Mouse (Mus musculus) heart, adult 2 months (tissue): ENCODE measurements around the gene Acp2. TPM values are rescaled to one million over a fixed set of nuclear protein-coding genes. Genes with fewer than 3 reads are reported as not detected.

Source experiments
- DNase-seq, 2 experiments: peaks; one replicate each; pipeline ENCODE4 v3.0.0; 2021
- H3K27ac ChIP-seq: fragments of 200-600 bp; 2 replicates; pipeline ENCODE4 v1.8.1; 2022
- H3K27me3 ChIP-seq: fragments of 200-500 bp; 2 replicates; pipeline ENCODE4 v1.6.1; 2012; ENCODE audit warnings: mild to moderate bottlenecking, low read length, inconsistent platforms, mixed read lengths; ENCODE audit not compliant: control insufficient read depth, insufficient read depth
- H3K36me3 ChIP-seq: fragments of 200-500 bp; 2 replicates; pipeline ENCODE4 v1.6.1; 2012; ENCODE audit warnings: low read length, inconsistent platforms; ENCODE audit not compliant: control insufficient read depth, insufficient read depth
- H3K4me1 ChIP-seq: fragments of 200-500 bp; 2 replicates; pipeline ENCODE4 v1.6.1; 2011; ENCODE audit warnings: low read length; ENCODE audit not compliant: control insufficient read depth, insufficient read depth
- H3K4me3 ChIP-seq: fragments of 200-600 bp; 2 replicates; pipeline ENCODE4 v1.8.1; 2022
- H3K79me2 ChIP-seq: fragments of 200-500 bp; replicated peaks from 2 replicates; pipeline ENCODE4 v1.6.1; 2012; ENCODE audit warnings: mild to moderate bottlenecking, inconsistent platforms, low read length, moderate library complexity, mixed read lengths; ENCODE audit not compliant: control insufficient read depth, insufficient read depth
- H3K9ac ChIP-seq: fragments of 200-500 bp; 2 replicates; pipeline ENCODE4 v1.6.1; 2012; ENCODE audit warnings: low read depth, mild to moderate bottlenecking, control low read depth, inconsistent platforms, low read length, mixed read lengths
- CTCF ChIP-seq: fragments of 200-600 bp; IDR thresholded peaks from 2 replicates; pipeline ENCODE4 v1.8.1; 2022; ENCODE audit warnings: antibody characterized with exemption, mild to moderate bottlenecking, moderate library complexity
- EP300 ChIP-seq: fragments of 200-500 bp; IDR thresholded peaks from 2 replicates; pipeline ENCODE4 v1.6.1; 2011; ENCODE audit warnings: low read depth, low read length, control low read depth; ENCODE audit not compliant: insufficient read depth
- POLR2A ChIP-seq: fragments of 200-500 bp; IDR thresholded peaks from 2 replicates; pipeline ENCODE4 v1.6.1; 2011; ENCODE audit warnings: mild to moderate bottlenecking, low read depth, low read length, control low read depth; ENCODE audit not compliant: insufficient read depth
- WGBS: fragments of 180-500 bp; shearing (Covaris S2); methylation state at CpG from one replicate; pipeline ENCODE4 v1.1.7; 2018; 5-methylcytosine and 5-hydroxymethylcytosine counted together
- intact Hi-C: fragments of 180-260 bp; cut with DNase I; formaldehyde crosslinking; loops from one replicate; pipeline ENCODE4 v1.15.1; 2025
- polyA plus RNA-seq: library from polyadenylated mRNA; depleted of rRNA; stranded (reverse); fragments of >200 nt; gene quantifications from 2 replicates; pipeline ENCODE4 v1.2.3, GENCODE M21; 2012
- total RNA-seq, 2 experiments: library from RNA; stranded (reverse); gene quantifications; 2 replicates each; pipeline ENCODE4 v1.2.3; 2021

The Acp2 gene
- total and polyA plus RNA-seq, 3 experiments = 15.0 to 19.9 (median 17.3) TPM

DNA sequence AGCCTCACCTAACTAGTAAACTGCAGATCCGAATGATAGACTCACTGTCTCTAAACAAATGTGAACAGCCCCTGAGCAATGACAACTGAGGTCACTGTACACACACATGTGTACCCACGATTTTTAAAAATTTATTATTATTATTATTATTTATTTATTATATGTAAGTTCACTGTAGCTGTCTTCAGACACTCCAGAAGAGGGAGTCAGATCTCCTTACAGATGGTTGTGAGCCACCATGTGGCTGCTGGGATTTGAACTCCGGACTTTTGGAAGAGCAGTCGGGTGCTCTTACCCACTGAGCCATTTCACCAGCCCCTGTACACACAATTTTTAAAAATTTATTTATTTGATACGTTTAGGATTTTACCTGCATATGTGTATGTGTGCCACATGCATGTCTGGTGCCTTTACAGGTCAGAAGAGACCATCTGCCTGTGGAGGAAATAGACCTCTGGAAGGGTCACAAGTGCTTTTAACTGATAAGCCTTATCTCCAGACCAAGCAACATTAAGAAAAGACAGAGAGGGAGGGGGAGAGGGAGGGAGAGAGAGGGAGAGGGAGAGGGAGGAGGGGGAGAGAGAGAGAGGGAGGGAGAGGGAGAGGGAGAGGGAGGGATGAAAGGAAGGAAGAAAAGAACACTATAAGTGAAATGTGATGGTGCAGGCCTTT, 42.0 kb downstream of the Acp2 start:
- no peaks in the 10 kb centered on the region for H3K36me3 ChIP-seq
- TF ChIP-seq EP300 (no peak), CTCF (no peak), POLR2A (no peak)
- H3K27me3 ChIP-seq = no peaks in the 10 kb centered on the region
- H3K27ac ChIP-seq = no peak overlapping the region
- no peak for DNase-seq
- H3K9ac ChIP-seq = no peak overlapping the region
- no peaks in the 10 kb centered on the region for H3K79me2 ChIP-seq
- WGBS = 73% methylated on average over 5 of the region's 5 CpGs
- no peaks in the 10 kb centered on the region for H3K4me1 ChIP-seq
- intact Hi-C loops = no loop called here
- H3K4me3 ChIP-seq = no peak overlapping the region

DNA sequence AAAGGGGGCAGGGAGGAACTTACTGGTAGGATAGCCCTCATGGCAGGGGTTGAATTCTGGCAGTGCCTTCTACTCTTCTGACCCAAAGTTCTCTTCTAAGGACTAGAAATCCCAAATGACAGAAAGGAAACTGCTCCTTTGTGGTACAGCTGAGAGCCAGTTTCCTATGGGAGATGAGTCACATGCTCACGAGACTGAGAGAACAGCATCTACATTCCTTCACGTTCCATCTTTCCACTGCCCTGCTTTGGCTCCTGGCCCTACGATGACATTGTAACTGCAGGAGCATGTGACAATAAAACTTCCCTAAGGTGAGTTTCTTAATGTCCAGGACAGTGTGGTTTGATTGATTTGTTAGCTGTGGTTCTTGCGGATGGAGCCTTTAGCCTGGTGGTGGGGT, 45.7 kb downstream of the Acp2 start:
- Histone ChIP-seq H3K79me2 (no peaks in the 10 kb centered on the region), H3K27ac (no peak overlapping the region), H3K4me3 (no peak overlapping the region), H3K4me1 (peaks cover 2% of the 10 kb centered on the region), H3K27me3 (no peaks in the 10 kb centered on the region), H3K9ac (no peak overlapping the region), H3K36me3 (no peaks in the 10 kb centered on the region)
- 50% methylated on average over 4 of the region's 4 CpGs for WGBS
- TF ChIP-seq EP300 (no peak), POLR2A (no peak), CTCF (no peak)
- no peak for DNase-seq
- intact Hi-C loops = no loop called here

DNA sequence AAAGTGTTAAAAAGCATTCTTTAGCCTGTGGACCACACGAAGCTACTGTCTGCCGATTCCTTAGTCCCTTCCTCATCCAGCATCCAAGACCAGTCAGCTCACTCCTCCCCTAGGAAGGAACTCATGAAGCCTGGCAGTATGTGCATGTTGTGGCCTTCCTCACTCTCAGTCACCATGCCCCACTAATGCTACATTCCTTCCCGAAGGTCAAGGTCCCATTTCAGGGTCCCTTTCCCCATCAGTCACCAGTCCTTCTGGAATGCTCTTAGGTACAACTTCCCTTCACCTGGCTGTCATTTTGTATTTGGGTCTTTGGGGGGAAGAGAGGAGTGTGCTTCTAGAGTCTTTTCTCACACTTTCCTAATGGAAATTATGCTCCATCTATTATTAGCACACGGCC, 49.3 kb downstream of the Acp2 start:
- intact Hi-C loops = no loop called here
- H3K4me1 ChIP-seq = peaks cover 2% of the 10 kb centered on the region
- H3K27me3 ChIP-seq = peaks cover 2% of the 10 kb centered on the region; the same call in 1 of the 2 replicates
- no peak overlapping the region for H3K4me3 ChIP-seq
- no peaks in the 10 kb centered on the region; the same call in 1 of the 2 replicates for H3K79me2 ChIP-seq
- 50% methylated on average over 4 of the region's 4 CpGs for WGBS
- no peaks in the 10 kb centered on the region for H3K36me3 ChIP-seq
- TF ChIP-seq CTCF (no peak), POLR2A (no peak), EP300 (no peak)
- H3K9ac ChIP-seq = no peak overlapping the region
- DNase-seq = no peak
- peak overlapping the region; percentile 15 for H3K27ac ChIP-seq

DNA sequence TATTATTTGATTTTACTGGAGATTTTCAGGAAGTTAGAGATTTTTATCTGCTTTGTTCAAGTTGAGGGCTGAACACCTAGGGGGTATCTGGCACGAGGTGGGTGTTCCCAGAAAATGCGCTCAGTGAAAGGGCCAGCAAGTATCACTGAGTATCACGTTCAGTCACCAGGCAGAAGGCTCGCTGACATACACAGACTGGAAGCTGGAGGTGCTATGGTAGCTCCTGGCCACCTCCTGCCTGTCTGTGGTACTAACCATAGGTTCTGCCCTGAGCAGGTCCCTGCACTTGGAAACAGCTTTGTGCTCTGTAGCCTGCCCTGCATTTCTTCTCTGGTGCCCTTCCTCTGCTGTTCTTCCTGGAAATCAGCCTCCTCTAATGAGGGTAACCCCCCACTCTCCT, 49.8 kb downstream of the Acp2 start:
- no peaks in the 10 kb centered on the region for H3K36me3 ChIP-seq
- TF ChIP-seq CTCF (no peak), EP300 (no peak), POLR2A (no peak)
- no peaks in the 10 kb centered on the region; the same call in 1 of the 2 replicates for H3K79me2 ChIP-seq
- H3K9ac ChIP-seq = no peak overlapping the region
- H3K4me1 ChIP-seq = peaks cover 2% of the 10 kb centered on the region
- H3K27me3 ChIP-seq = peaks cover 2% of the 10 kb centered on the region; the same call in 1 of the 2 replicates
- peak overlapping the region; percentile 15 for H3K27ac ChIP-seq
- DNase-seq = no peak
- intact Hi-C loops = no loop called here
- 48% methylated on average over 4 of the region's 4 CpGs for WGBS
- no peak overlapping the region for H3K4me3 ChIP-seq

DNA sequence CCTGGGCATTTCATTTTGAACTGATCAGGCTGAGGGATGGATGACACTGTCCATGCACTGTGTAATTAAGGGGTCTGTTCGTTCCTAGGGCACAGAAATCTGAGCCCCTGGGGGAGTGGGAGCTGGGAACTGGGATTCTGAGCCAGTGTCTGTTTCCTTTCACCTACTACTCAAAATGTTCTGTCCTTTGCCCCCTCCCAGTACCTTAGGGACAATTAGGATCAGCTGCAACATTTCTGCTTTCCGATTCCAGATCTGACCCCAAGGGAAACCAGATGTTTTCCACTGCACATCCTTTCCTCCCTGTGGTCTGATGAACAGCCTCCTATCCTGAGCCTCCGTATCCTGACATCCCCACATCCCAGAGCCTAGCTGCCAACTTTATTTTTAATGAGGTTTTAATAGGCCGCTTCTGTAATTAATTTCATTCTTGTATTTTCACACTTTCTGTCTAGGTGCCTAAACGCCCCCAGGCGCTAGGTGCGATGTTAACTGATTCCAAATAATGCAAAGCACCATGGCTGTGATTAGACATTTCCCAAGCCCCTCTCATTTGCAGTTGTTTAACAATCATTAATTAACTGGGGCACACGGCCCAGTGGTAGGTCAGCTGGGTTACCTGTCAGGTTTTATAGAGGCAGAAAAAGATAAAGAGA, 52.2 kb downstream of the Acp2 start:
- Histone ChIP-seq H3K9ac (no peak overlapping the region), H3K4me1 (peaks cover 2% of the 10 kb centered on the region), H3K4me3 (peak overlapping the region; percentile 75), H3K27ac (peak overlapping the region; percentile 91), H3K36me3 (no peaks in the 10 kb centered on the region), H3K27me3 (peaks cover 2% of the 10 kb centered on the region; the same call in 1 of the 2 replicates), H3K79me2 (no peaks in the 10 kb centered on the region; the same call in 1 of the 2 replicates)
- 55% methylated on average over 8 of the region's 8 CpGs for WGBS
- intact Hi-C loops = loop anchor here (5.0 kb wide), 1 partner anchor 138 kb away; the partner anchor contains the start of gene Mybpc3
- TF ChIP-seq CTCF = no peak
- TF ChIP-seq EP300 = no peak
- no peak for TF ChIP-seq POLR2A
- no peak for DNase-seq
